Mouse (Mus musculus) adrenal gland, postnatal 4 days (tissue): ENCODE results near the gene Gmfb. TPM values are rescaled to one million over a fixed set of nuclear protein-coding genes. Genes with fewer than 3 reads are reported as not detected.
"Not testable (repeated sequence)": the region's sequence is repeated elsewhere in the genome, so short reads cannot be mapped to it uniquely, and the experiment has no call there.

ENCODE experiments used
- DNase-seq, 2 experiments: peaks; one replicate each; pipeline ENCODE4 v3.0.0; 2021 to 2022; ENCODE audit warnings: low spot score in 2 of 2, mixed read lengths in 2 of 2
- long read RNA-seq, 2 experiments: library from polyadenylated mRNA; stranded (forward); transcript quantifications; one replicate each; pipeline ENCODE4 v2.0.0; 2021
- total RNA-seq, 2 experiments: library from RNA; stranded (reverse); gene quantifications; 2 replicates each; pipeline ENCODE4 v1.2.3; 2021

Gene Gmfb
- 100 to 1,000 TPM; 106 to 108 TPM for total RNA-seq
- long read RNA-seq, experiment 1, full-length matches to known transcripts: 32 of 36 reads
- long read RNA-seq, experiment 1, partial matches to known transcripts: 0 of 36 reads
- long read RNA-seq, experiment 1, other reads (novel, unspliced or antisense): 4 of 36 reads
- long read RNA-seq, experiment 2, full-length matches to known transcripts: 76 of 90 reads
- long read RNA-seq, experiment 2, partial matches to known transcripts: 6 of 90 reads
- long read RNA-seq, experiment 2, other reads (novel, unspliced or antisense): 8 of 90 reads

DNA sequence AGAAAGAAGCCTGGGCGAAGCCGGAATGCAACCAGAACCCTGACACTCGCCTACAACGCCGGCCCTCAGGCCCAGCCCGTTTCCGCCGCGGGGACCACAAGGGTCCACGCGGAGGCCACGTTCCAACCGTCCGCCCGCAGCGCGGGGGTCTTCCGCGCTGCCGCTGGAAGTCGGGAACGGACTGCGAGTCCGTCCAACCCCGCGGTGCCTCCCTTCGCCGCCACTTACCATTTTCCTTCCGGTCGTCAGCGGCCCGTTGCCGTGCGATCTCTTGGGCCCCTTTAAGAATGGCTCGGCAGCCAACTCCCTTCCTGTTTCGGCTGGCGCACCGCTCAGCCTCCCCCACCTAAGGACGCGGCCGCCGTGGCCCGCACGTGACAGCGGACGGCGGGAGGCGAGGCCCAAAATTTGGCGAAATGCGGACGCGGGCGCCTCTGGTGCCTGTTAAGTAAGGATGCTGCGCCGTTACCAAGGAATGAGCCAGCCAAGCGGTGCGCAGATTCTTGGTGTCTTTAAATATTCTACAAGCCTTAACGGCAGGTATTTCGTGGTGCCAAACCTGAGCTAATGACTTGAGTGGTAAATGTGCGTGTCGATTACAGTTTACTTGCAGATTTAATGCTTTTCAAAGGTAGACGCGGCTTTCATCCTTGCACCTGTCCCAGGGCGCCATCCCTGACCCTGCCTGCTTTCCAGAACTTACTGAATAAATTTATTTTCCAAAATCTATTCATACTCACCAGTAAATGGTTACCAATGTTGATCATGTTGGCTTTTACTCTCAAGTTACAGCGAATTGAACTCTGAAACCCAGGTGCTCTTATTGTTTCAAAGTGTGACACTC, at the start of gene Gmfb:
Gmfb (minus strand) TSS at position 370 of the 844 bp plus-strand sequence.
- DNase-seq: peak; percentile 93 to 95

- DNase-seq: no peak
Observed at GRCm38 (mm10) chr14:46862922-46863321, 40.9 kb upstream of the Gmfb start.

DNA sequence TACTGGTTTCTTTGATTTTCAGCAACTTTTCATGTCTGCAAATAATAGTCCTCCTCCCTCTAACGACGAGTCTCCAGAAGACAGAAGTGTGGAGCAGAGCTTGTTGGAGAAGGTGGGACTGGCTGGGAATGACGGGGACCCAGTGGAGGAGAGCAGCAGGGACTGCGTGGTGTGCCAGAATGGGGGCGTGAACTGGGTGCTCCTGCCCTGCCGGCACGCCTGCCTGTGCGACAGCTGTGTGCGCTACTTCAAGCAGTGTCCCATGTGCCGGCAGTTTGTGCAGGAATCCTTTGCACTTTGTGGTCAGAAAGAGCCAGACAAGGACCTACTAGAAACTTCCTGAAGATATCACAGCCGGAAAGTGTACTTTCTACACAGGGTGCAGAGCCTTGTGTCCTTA, 31.6 kb upstream of the Gmfb start:
- no peak for DNase-seq

- no peak for DNase-seq
Observed at GRCm38 (mm10) chr14:46849769-46850168, 27.7 kb upstream of the Gmfb start.

DNA sequence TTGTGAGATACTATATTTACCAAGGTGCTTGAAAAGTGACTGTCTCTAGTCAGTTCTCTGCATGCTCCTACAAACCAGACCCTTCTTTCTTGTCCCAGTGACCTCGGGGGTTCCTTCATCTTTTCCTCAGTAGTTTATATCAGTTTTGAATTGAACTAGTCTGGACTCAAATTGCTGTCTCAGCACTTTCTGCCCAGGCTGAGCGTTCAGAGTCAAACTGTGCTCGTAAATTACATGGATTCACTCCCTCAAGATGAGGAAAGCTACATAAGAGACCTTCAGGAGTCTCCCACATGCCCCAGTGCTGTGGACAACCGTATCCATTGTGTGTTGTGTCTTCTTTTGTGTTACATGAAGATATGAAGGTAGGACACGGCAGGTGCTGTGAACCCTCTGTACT, 26.7 kb upstream of the Gmfb start:
- no peak for DNase-seq

DNA sequence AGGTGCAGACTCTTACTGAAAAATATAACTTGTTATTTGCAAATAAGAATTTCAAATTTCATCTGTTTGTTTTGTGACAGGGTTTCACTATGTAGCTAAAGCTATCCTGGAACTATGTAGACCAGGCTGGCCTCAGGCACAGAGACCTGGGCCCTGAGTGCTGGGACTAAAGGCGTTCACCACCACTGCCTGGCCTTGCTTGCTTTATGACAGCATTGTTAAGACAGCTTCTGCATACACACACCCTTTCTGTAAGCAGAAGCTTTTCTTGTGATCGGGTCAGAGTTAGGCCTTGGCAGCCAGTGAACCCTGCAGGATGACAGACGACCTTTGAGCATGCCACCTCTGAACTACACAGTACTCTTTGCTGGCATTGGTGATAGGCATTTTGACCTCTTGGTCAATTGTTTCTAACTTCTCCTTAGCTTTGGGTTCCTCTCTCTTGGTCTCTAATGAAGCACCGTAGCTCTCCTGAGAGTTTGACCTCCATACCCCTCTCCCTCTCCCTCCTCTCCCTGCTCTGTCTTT, 26.1 kb upstream of the Gmfb start:
- no peak for DNase-seq

- no peak for DNase-seq
Observed at GRCm38 (mm10) chr14:46845706-46846105, 23.7 kb upstream of the Gmfb start.

DNA sequence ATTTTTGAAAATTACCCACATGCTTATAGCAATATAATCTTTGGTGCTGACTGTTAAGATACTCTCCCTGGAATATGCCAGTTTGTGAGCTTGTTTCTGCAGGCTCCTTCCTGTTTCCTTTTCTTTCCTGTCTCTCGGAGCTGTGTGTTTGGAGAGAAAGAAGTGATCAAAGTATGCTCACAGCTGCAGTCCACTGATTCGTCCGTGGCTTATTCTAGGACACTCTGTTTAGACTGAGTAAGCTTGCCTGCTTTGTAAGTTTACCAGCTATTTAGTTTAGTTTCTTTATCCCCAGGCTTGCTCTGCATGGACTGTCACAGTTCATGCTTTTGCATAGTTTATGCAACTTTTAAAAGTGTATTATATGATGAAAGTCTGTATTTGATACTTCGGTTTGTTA, 17.3 kb upstream of the Gmfb start:
- DNase-seq: no peak

DNA sequence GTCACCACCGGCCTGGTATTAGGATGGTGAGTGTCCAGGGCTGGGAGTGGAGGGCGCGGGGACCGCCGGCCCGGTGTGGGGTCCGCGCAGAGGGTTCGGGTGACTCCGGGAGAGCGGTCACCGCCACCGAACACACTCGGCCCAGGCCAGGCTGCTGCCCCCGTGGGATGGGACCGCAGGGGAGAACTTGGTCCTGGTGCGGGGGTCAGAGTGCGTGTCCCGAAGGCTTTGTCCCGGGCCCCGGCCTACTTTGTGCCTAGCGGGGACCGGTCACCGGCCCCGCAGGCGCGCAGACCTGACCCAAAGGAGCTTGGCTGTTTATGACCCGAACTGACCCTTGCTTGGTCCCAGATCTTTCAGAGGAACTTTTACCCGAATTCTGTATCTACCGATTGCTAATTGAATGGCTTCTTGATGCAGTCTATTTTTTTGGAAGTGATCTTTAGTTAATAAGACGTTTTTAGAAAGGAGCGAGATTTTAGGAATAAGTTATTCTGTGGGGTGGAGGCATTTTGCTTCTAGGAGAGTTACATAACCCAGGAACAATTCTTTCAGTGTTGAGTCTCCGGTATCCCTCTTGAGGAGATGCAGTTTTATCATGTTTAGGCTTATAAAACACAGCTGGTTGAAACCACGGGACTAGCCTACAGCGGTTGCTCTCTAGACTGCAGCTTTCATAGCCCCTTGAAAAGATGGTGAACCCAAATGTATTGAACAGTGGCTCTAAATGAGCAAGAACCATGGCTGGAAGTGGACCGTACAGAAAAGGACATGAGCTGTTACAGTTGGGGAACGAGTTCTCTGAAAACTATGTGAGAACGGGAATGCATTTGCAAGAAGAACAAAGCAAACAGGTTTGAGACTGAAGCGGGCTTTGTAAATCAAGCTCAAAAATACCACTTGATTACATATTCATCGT, 10.6 kb upstream of the Gmfb start:
- peak in 1 of 2 experiments; percentile 26 for DNase-seq

- DNase-seq: peak; percentile 87 to 93
Observed at GRCm38 (mm10) chr14:46831837-46832333, 9.8 kb upstream of the Gmfb start, which contains the start of gene Cgrrf1. Cgrrf1 (plus strand) TSS chr14:46832125.

DNA sequence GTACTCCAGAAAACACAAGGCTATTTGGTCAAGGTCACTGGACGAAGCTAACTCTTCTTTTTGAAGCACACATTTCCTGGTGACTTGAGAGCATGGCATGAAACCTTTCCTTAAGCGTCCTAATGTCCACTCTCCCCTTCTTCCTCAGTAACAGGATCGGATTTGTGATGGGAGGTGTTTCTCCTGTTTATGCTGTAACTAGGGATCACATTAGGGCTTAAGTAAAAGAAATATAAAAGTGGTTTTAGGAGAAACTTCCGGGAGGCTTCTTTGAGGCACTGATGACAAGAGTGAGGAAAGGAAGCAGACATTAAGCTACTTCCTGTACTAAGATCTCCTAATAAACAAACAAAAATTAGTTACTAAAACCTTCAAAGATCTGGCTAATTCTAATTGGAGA, 9.3 kb upstream of the Gmfb start:
- DNase-seq: no peak

- no peak for DNase-seq
Observed at GRCm38 (mm10) chr14:46827430-46827829, 5.4 kb upstream of the Gmfb start.

- DNase-seq: no peak
Observed at GRCm38 (mm10) chr14:46823996-46824395, 2.0 kb upstream of the Gmfb start.

DNA sequence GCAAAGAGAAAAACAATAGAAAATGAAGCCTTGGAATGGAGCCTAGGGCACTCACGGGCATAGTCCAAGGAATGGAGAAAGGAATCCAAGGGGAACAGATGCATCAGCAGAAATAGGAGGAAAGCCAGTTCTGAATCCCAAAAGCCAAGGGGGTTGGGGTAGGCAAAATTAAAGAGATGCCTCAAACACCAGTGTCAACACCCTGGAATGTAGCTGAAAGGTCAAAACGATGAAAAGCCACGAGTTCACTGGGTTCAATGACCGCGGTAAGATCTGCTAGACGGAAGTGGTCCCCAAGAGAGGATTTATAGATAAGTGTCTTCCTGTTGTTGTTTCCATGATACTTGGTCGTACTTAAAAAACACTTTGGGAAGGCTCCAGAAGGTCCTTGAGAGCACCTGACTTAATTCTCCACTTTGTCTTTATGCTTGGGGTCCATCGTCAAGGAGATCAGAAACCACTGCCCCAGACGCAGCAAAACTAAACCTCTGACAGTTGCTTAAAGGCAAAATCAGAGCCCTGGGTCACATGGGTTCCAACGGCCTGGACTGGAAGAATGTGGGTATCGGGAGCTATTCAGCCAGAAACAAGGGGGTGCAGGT, 670 bp downstream of the Gmfb start:
- no peak for DNase-seq

- not testable (repeated sequence) for DNase-seq
Observed at GRCm38 (mm10) chr14:46819961-46820360, 2.1 kb downstream of the Gmfb start.

DNA sequence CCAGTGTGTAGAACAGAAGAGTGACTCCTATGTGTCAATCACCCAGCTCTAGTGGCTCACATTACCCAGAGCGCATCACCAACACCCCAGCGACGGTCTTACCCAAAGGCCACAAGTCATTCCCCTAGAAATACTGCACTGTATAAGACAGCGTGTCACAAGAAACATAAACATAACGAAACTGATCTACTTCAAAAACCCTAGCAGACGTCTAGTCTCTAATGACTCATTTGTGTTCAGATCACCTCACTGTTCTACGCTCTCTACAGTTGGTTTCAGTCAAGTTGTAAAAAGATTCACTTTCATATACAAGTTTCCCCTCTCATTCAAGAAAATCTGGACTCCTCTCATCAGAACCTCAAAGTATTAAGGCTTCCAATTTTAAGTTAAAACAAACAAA, 3.3 kb downstream of the Gmfb start:
- DNase-seq: no peak

- no peak for DNase-seq
Observed at GRCm38 (mm10) chr14:46816916-46817622, 5.0 kb downstream of the Gmfb start.

DNA sequence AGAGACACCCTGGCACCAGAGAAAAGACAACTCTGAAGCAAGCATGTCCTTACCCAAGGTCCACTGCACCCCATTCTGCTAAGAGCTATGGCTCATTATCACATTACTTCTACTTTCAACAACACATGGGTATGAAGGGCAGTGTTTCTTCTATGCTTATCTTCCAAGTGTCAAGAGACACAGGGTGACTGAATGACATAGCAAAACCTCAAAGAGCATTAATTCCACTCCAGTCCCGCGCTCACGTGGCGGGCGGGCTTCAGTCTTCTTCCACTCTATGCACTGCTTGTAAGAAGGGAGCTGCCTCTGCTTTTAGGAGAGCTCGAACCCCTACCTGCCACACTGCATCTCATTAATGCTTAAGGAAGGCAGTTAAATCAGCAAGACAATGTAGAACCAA, 6.4 kb downstream of the Gmfb start:
- no peak for DNase-seq

GRCm38 (mm10) chr14:46807927-46808326, 14.1 kb downstream of the Gmfb start:
- DNase-seq: no peak

- DNase-seq: no peak
Observed at GRCm38 (mm10) chr14:46806186-46806585, 15.9 kb downstream of the Gmfb start.
